Mouse (Mus musculus) spleen, adult 10 weeks (tissue): ENCODE results near the gene Ly6g6e. TPM values are rescaled to one million over a fixed set of nuclear protein-coding genes. Genes with fewer than 3 reads are reported as not detected.

Experiments used
- polyA plus RNA-seq: library from polyadenylated mRNA; stranded (reverse); fragments of 350-450 nt; fragmentation: Illumina TruSeq; extraction: RNeasy Lipid Tissue Mini Kit (QIAGEN cat#74804); gene quantifications from one replicate; pipeline ENCODE4 v1.2.3, GENCODE M21; 2015; ENCODE audit warnings: low replicate concordance; ENCODE audit not compliant: insufficient read depth

The Ly6g6e gene
- polyA plus RNA-seq, 1 experiment from 2014 or later = not detected

Other genes with a start within 250 kb of the Ly6g6e start
- 32.1 TPM for gene Stk19, start 240.0 kb upstream of the Ly6g6e start, polyA plus RNA-seq
- 22.4 TPM for gene Dxo, start 239.9 kb upstream of the Ly6g6e start, polyA plus RNA-seq
- 31.3 TPM for gene Skiv2l, start 226.7 kb upstream of the Ly6g6e start, polyA plus RNA-seq
- 16.3 TPM for gene Nelfe, start 226.5 kb upstream of the Ly6g6e start, polyA plus RNA-seq
- gene Cfb, start 214.4 kb upstream of the Ly6g6e start, polyA plus RNA-seq = 101 TPM
- 3.5 TPM for gene Zbtb12, start 197.4 kb upstream of the Ly6g6e start, polyA plus RNA-seq
- gene Gm20547, start 194.9 kb upstream of the Ly6g6e start, polyA plus RNA-seq = not detected
- gene C2, start 178.6 kb upstream of the Ly6g6e start, polyA plus RNA-seq = 38.7 TPM
- 55.6 TPM for gene Ehmt2, start 178.4 kb upstream of the Ly6g6e start, polyA plus RNA-seq
- gene Slc44a4, start 162.4 kb upstream of the Ly6g6e start, polyA plus RNA-seq = not detected
- gene Neu1, start 145.6 kb upstream of the Ly6g6e start, polyA plus RNA-seq = 21.7 TPM
- 1.2 TPM for gene Hspa1b, start 117.7 kb upstream of the Ly6g6e start, polyA plus RNA-seq
- not detected for gene Gm20481, start 107.0 kb upstream of the Ly6g6e start, polyA plus RNA-seq
- gene Hspa1a, start 104.7 kb upstream of the Ly6g6e start, polyA plus RNA-seq = 0.52 TPM
- not detected for gene Hspa1l, start 104.2 kb upstream of the Ly6g6e start, polyA plus RNA-seq
- 45.5 TPM for gene Lsm2, start 95.0 kb upstream of the Ly6g6e start, polyA plus RNA-seq
- 100 TPM for gene Vars, start 75.9 kb upstream of the Ly6g6e start, polyA plus RNA-seq
- gene Vwa7, start 60.3 kb upstream of the Ly6g6e start, polyA plus RNA-seq = 0.54 TPM
- gene Sapcd1, start 48.9 kb upstream of the Ly6g6e start, polyA plus RNA-seq = 2.6 TPM
- gene Msh5, start 30.2 kb upstream of the Ly6g6e start, polyA plus RNA-seq = 6.1 TPM
- 228 TPM for gene Clic1, start 26.9 kb upstream of the Ly6g6e start, polyA plus RNA-seq
- gene Ddah2, start 17.9 kb upstream of the Ly6g6e start, polyA plus RNA-seq = 3.2 TPM
- gene Ly6g6c, start 11.5 kb upstream of the Ly6g6e start, polyA plus RNA-seq = 0.26 TPM
- 2.5 TPM for gene Mpig6b, start 10.7 kb upstream of the Ly6g6e start, polyA plus RNA-seq
- gene Ly6g6d, start 1.2 kb downstream of the Ly6g6e start, polyA plus RNA-seq = not detected
- 0.93 TPM for gene Ly6g6f, start 8.7 kb downstream of the Ly6g6e start, polyA plus RNA-seq
- gene Abhd16a, start 12.4 kb downstream of the Ly6g6e start, polyA plus RNA-seq = 19.7 TPM
- not detected for gene Ly6g5c, start 31.4 kb downstream of the Ly6g6e start, polyA plus RNA-seq
- 1.6 TPM for gene Ly6g5b, start 38.5 kb downstream of the Ly6g6e start, polyA plus RNA-seq
- 24.2 TPM for gene Gpank1, start 44.6 kb downstream of the Ly6g6e start, polyA plus RNA-seq
- gene Csnk2b, start 45.2 kb downstream of the Ly6g6e start, polyA plus RNA-seq = 133 TPM
- 15.5 TPM for gene D17H6S53E, start 49.5 kb downstream of the Ly6g6e start, polyA plus RNA-seq
- 0.33 TPM for gene Apom, start 55.1 kb downstream of the Ly6g6e start, polyA plus RNA-seq
- 69.9 TPM for gene Bag6, start 58.3 kb downstream of the Ly6g6e start, polyA plus RNA-seq
- gene Prrc2a, start 88.0 kb downstream of the Ly6g6e start, polyA plus RNA-seq = 58.2 TPM
- 157 TPM for gene Aif1, start 99.2 kb downstream of the Ly6g6e start, polyA plus RNA-seq
- gene Lst1, start 111.5 kb downstream of the Ly6g6e start, polyA plus RNA-seq = 139 TPM
- gene Ltb, start 117.5 kb downstream of the Ly6g6e start, polyA plus RNA-seq = 99.6 TPM
- gene Tnf, start 125.1 kb downstream of the Ly6g6e start, polyA plus RNA-seq = 15.3 TPM
- 24.3 TPM for gene Lta, start 128.4 kb downstream of the Ly6g6e start, polyA plus RNA-seq
- gene Gm16181, start 143.9 kb downstream of the Ly6g6e start, polyA plus RNA-seq = 0.72 TPM
- 14.4 TPM for gene Atp6v1g2, start 156.8 kb downstream of the Ly6g6e start, polyA plus RNA-seq
- gene Nfkbil1, start 158.9 kb downstream of the Ly6g6e start, polyA plus RNA-seq = 3.1 TPM
- 220 TPM for gene Ddx39b, start 164.8 kb downstream of the Ly6g6e start, polyA plus RNA-seq
- gene H2-D1, start 185.8 kb downstream of the Ly6g6e start, polyA plus RNA-seq = 1,132 TPM
- gene H2-Q1, start 243.5 kb downstream of the Ly6g6e start, polyA plus RNA-seq = not detected